Mouse (Mus musculus): ENCODE results near the gene Slc36a3. TPM values are rescaled to one million over a fixed set of nuclear protein-coding genes. Genes with fewer than 3 reads are reported as not detected.

Slc36a3 gene
- polyA plus RNA-seq, 1 experiment from 2014 or later = not detected

DNA sequence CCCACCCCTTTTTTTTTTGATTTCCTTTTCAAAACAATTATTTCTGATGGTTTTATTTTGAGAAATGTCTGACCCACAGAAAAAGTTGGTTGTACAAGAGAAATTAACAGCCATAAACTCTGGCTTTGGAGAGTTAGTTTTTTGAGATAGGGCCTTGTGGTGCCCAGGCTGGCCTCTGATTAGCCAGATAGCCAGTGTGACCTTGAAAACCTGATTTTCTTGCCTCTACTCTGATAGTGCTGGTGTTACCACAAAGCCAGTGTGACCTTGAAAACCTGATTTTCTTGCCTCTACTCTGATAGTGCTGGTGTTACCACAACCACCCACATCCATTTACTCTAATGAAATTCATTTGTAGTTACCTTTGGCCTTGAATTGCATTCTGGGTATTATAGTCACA is 13.9 kb downstream of the Slc36a3 start:
- H3K4me3 ChIP-seq = no peak overlapping the region
- H3K27ac ChIP-seq (replicated peaks) = no peak overlapping the region
- H3K4me2 ChIP-seq (replicated peaks) = no peak overlapping the region
- no peak for ATAC-seq (ENCODE audit: low FRiP score, low read depth)
- H3K9ac ChIP-seq (replicated peaks) = no peak overlapping the region
- H3K9me3 ChIP-seq = no peaks in the 10 kb centered on the region
- no peaks in the 10 kb centered on the region for H3K27me3 ChIP-seq
- H3K36me3 ChIP-seq = no peaks in the 10 kb centered on the region
- H3K4me1 ChIP-seq = no peaks in the 10 kb centered on the region

DNA sequence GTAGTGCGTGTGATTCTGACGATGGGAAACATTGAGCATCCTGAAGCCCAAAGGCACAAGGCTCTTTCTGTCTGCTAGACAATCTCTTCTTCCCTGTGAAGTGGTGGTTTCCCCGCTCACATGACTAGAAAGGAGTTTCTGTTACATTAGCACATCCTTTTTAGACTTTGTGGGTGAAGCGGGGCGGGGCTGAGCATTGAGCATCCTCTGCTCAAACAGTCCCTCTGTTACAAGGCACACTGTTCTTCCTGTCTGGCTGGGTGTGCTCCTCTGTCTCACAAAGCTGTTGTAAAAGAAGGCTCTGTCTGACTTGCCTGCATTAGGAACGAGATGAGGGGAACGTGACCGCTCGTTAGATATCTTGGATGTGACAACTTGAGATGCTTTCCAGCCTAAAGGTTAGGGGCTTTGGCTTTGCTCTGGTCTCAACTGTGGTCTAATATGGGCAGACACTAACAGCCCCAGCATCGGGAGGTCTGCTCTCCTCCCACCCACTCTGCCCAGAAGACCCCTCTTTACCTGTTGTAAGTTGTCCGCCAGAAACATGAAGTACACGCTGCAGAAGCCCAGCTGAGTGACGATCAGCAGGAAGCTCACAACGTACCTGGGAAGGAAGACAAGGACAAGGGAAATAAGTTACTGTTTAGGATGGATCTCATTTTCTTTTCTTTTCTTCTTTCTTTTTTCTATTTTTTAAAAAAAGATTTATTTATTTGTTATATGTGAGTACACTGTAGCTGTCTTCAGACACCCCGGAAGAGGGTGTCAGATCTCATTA is 14.5 kb downstream of the Slc36a3 start:
- Histone ChIP-seq H3K9me3 (no peaks in the 10 kb centered on the region), H3K4me2 (replicated peaks) (no peak overlapping the region), H3K9ac (replicated peaks) (no peak overlapping the region), H3K36me3 (no peaks in the 10 kb centered on the region), H3K27ac (replicated peaks) (no peak overlapping the region), H3K4me1 (no peaks in the 10 kb centered on the region), H3K4me3 (no peak overlapping the region), H3K27me3 (no peaks in the 10 kb centered on the region)
- no peak for ATAC-seq (ENCODE audit: low FRiP score, low read depth)
- 90% methylated on average over 15 of the region's 15 CpGs for WGBS

DNA sequence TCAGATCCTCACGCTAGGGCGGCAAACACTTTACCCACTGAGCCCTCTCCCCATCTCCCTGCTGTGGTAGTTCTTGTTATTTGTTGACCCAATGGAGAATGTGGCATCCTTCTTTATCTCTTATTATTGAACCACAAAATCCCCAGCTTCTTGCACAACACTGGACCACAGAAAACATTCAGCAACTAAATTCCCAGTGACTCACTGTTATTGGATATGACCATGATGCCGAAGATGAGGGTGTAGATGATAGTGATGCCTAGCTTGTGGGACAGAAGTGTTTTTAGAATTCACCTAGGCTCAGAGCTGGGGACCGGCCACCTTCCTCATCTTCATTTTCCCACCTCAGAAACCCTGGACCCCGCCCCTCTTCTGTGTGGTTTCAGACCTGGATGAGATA is 16.6 kb downstream of the Slc36a3 start:
- no peaks in the 10 kb centered on the region for H3K9me3 ChIP-seq

DNA sequence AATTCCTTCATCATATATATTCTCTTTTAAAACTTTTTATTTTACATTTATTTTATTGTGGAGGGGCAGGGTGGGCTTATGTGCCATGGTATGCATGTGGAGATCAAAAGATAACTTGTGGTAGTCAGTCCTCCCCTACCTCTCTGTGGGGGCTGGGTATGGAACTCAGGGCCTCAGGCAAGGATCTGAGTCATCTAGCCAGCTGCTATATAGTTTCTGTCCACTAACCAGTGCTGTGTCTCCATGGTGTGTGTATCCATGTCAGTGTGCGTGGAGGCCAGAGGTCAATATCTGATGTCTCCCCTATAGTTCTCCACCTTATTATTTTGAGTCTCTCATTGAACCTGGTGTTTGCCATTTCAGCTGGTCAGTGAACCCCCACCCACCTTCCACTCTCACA is 17.1 kb downstream of the Slc36a3 start:
- Histone ChIP-seq H3K4me3 (no peak overlapping the region), H3K27me3 (no peaks in the 10 kb centered on the region), H3K9ac (replicated peaks) (no peak overlapping the region), H3K27ac (replicated peaks) (no peak overlapping the region), H3K36me3 (no peaks in the 10 kb centered on the region), H3K4me2 (replicated peaks) (no peak overlapping the region), H3K9me3 (no peaks in the 10 kb centered on the region), H3K4me1 (no peaks in the 10 kb centered on the region)
- no peak for ATAC-seq (ENCODE audit: low FRiP score, low read depth)
- WGBS = 93% methylated on average over 1 of the region's 1 CpGs

More for the DNA sequence above, 16.6 kb downstream of the Slc36a3 start:
- no peak overlapping the region for H3K4me2 ChIP-seq (replicated peaks)
- no peak overlapping the region for H3K27ac ChIP-seq (replicated peaks)
- H3K4me3 ChIP-seq = no peak overlapping the region
- H3K9ac ChIP-seq (replicated peaks) = no peak overlapping the region
- WGBS = 90% methylated on average over 5 of the region's 5 CpGs
- H3K36me3 ChIP-seq = no peaks in the 10 kb centered on the region
- no peaks in the 10 kb centered on the region for H3K27me3 ChIP-seq
- no peaks in the 10 kb centered on the region for H3K4me1 ChIP-seq
- no peak for ATAC-seq (ENCODE audit: low FRiP score, low read depth)

DNA sequence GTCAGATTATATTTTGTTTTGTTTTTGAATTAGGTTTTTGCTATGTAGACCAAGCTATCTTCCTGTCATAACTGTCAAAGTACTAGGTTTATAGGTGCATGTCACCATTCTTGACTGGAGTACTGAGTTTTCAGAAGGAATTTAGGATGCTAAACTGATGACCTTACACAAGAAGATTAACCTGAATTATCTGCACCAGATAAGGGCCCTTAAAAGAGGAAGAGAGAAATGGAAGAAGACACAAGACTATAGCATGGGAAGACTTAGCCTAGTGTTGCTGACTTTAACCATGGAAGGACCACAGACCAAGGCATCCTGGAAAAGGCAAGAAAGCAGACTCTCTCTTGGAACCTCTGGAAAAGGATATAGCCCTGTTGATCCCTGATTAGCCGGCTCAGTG is 18.3 kb downstream of the Slc36a3 start:
- Histone ChIP-seq H3K4me2 (replicated peaks) (no peak overlapping the region), H3K4me3 (no peak overlapping the region), H3K27me3 (no peaks in the 10 kb centered on the region), H3K27ac (replicated peaks) (no peak overlapping the region), H3K36me3 (no peaks in the 10 kb centered on the region), H3K9ac (replicated peaks) (no peak overlapping the region), H3K9me3 (no peaks in the 10 kb centered on the region), H3K4me1 (no peaks in the 10 kb centered on the region)
- ATAC-seq (ENCODE audit: low FRiP score, low read depth) = no peak
- 85% methylated on average over 1 of the region's 1 CpGs for WGBS

DNA sequence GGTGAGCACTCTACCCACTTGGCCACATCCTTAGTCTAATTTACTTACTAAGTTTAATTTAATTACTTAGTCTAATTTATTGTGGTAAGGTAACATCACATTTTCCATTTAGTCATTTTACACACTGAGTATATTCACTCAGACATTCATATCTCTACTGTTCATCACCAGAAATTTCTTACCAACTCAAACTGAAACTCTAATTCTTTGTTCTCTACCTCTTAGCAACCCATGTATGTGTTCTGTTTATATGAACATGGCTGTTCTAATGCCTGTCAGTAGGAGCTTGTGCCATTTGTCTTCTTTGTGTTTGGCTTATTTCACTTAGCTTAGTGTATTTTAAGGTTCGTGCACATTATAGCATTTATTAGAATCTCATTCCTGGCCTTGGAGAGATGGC is 19.6 kb downstream of the Slc36a3 start:
- Histone ChIP-seq H3K4me3 (no peak overlapping the region), H3K4me2 (replicated peaks) (no peak overlapping the region), H3K9ac (replicated peaks) (no peak overlapping the region), H3K9me3 (no peaks in the 10 kb centered on the region), H3K4me1 (no peaks in the 10 kb centered on the region), H3K27ac (replicated peaks) (no peak overlapping the region), H3K27me3 (no peaks in the 10 kb centered on the region), H3K36me3 (no peaks in the 10 kb centered on the region)
- 83% methylated on average over 1 of the region's 1 CpGs for WGBS
- ATAC-seq (ENCODE audit: low FRiP score, low read depth) = no peak

DNA sequence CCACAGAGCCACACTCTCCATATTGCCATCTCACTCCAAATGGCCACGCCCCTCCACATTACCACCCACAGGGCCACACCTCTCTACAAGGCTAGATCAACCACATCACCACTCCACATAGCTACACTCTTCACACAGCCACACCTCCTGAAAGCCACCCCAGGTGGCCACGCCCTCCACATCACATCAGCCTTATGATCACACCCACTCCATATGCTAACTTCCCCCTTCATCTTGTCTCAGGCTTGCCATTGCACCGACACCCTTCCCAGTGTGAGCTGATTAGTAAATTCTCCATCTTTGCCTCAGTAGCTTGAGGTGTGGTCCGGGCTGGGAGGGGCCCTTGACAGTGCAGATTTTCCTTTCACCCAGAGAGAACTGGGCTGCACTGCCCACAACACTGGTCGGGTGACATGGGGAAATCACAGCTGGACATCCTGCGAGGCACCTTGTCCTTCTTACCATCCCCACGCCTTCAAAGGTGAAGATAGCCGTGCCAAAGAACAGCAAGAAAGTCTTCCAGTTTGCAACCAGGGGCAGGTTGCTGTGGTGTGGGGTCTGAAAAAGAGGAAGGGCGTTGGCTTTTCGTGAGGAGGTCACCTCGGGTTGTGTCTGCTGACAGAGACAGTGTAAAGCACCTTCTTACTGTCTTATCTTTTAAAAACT is 20.3 kb downstream of the Slc36a3 start:
- no peaks in the 10 kb centered on the region for H3K36me3 ChIP-seq
- no peaks in the 10 kb centered on the region for H3K4me1 ChIP-seq
- H3K27ac ChIP-seq (replicated peaks) = no peak overlapping the region
- no peak overlapping the region for H3K4me3 ChIP-seq
- no peaks in the 10 kb centered on the region for H3K27me3 ChIP-seq
- no peak overlapping the region for H3K9ac ChIP-seq (replicated peaks)
- 84% methylated on average over 11 of the region's 11 CpGs for WGBS
- H3K4me2 ChIP-seq (replicated peaks) = no peak overlapping the region
- ATAC-seq (ENCODE audit: low FRiP score, low read depth) = no peak
- no peaks in the 10 kb centered on the region for H3K9me3 ChIP-seq

DNA sequence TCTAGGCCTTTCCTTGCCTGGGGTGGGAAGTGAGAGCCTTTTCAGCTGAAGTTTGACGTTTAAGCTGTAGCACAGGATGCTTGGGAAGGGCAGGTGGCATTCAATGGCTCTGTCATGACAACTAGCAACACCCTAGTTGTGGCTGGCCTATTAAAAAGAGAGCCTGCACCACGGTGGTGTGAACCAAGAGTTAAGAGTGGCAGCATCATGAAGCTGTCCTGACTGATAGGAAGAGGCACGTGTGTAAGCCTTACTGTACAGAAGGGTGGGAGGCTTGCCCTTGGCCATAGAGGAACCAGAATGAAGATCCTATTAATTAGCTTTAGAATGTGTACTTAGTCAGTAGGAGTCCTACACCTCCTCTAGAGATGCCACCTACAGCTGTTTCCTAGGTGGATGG is 23.1 kb downstream of the Slc36a3 start:
- ATAC-seq (ENCODE audit: low FRiP score, low read depth) = no peak
- H3K36me3 ChIP-seq = no peaks in the 10 kb centered on the region
- no peaks in the 10 kb centered on the region for H3K4me1 ChIP-seq
- no peak overlapping the region for H3K27ac ChIP-seq (replicated peaks)
- H3K9me3 ChIP-seq = no peaks in the 10 kb centered on the region
- no peak overlapping the region for H3K9ac ChIP-seq (replicated peaks)
- no peak overlapping the region for H3K4me2 ChIP-seq (replicated peaks)
- 81% methylated on average over 3 of the region's 3 CpGs for WGBS
- H3K27me3 ChIP-seq = no peaks in the 10 kb centered on the region
- H3K4me3 ChIP-seq = no peak overlapping the region

DNA sequence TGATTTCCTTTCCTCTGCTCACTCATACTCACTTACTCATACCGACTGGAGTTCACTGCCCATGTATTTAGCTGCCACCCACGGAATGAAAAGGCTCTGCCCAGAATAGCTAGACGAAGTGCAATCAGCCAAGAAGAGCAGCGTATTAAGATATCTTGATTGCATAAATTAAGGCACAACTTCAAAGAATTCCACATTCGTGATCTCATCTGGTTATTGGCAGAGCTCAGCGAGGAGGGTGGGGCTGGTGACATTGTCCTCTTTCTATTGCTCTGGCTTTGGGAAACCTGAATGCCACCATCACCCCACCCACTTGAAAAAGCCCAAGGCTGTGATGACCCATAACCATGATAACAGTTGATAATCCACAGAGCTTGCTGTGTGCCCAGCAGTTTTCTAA is 23.6 kb downstream of the Slc36a3 start:
- no peaks in the 10 kb centered on the region for H3K36me3 ChIP-seq
- no peak overlapping the region for H3K4me2 ChIP-seq (replicated peaks)
- no peak overlapping the region for H3K4me3 ChIP-seq
- H3K27me3 ChIP-seq = no peaks in the 10 kb centered on the region
- no peaks in the 10 kb centered on the region for H3K4me1 ChIP-seq
- no peak for ATAC-seq (ENCODE audit: low FRiP score, low read depth)
- no peak overlapping the region for H3K27ac ChIP-seq (replicated peaks)
- 77% methylated on average over 6 of the region's 6 CpGs for WGBS
- no peaks in the 10 kb centered on the region for H3K9me3 ChIP-seq
- no peak overlapping the region for H3K9ac ChIP-seq (replicated peaks)

DNA sequence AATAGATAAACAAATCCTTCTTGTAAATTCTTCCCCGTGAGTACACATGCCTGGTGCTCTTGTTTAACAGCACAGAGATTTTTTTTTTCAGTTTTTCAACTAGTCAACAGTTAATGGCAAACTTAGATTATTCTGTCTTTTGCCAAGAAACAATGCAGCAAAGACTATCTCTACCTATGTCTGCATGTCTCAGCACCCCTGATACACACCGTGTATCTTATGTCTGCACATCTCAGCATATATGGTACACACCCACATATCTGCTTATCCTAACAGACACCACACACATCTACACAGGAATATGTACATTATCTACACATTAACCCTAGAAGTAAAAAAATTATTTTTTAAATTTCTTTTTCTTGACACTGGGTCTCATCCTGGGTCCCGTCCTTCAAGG is 24.8 kb downstream of the Slc36a3 start:
- 88% methylated on average over 3 of the region's 3 CpGs for WGBS
- Histone ChIP-seq H3K9ac (replicated peaks) (no peak overlapping the region), H3K27ac (replicated peaks) (no peak overlapping the region), H3K4me1 (no peaks in the 10 kb centered on the region), H3K9me3 (no peaks in the 10 kb centered on the region), H3K36me3 (no peaks in the 10 kb centered on the region), H3K4me2 (replicated peaks) (no peak overlapping the region), H3K27me3 (no peaks in the 10 kb centered on the region), H3K4me3 (no peak overlapping the region)
- ATAC-seq (ENCODE audit: low FRiP score, low read depth) = no peak

DNA sequence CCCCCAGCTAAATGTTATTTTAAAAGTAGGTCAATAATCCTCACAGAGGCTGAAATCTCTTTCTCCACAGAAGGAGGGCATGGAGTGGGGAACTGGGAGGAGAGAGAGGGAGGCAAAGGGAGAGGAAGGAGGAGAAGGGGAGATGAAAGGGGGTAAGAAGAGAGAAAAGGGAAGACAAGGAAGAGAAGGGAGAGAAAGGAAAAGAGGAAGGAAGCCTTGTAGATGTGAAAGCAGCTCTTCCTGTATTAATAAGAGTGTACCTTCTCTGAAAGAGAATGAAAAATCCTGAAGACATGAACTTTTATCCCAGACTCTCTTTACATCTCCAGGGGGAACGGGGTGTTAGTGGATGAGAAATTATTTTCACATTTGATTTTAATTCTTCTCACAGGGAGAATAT is 30.1 kb downstream of the Slc36a3 start:
- no peaks in the 10 kb centered on the region for H3K4me1 ChIP-seq
- H3K9me3 ChIP-seq = no peaks in the 10 kb centered on the region
- no peak overlapping the region for H3K4me2 ChIP-seq (replicated peaks)
- H3K4me3 ChIP-seq = no peak overlapping the region
- 83% methylated on average over 1 of the region's 1 CpGs for WGBS
- H3K9ac ChIP-seq (replicated peaks) = no peak overlapping the region
- no peaks in the 10 kb centered on the region for H3K27me3 ChIP-seq
- no peaks in the 10 kb centered on the region for H3K36me3 ChIP-seq
- no peak for ATAC-seq (ENCODE audit: low FRiP score, low read depth)
- H3K27ac ChIP-seq (replicated peaks) = no peak overlapping the region

DNA sequence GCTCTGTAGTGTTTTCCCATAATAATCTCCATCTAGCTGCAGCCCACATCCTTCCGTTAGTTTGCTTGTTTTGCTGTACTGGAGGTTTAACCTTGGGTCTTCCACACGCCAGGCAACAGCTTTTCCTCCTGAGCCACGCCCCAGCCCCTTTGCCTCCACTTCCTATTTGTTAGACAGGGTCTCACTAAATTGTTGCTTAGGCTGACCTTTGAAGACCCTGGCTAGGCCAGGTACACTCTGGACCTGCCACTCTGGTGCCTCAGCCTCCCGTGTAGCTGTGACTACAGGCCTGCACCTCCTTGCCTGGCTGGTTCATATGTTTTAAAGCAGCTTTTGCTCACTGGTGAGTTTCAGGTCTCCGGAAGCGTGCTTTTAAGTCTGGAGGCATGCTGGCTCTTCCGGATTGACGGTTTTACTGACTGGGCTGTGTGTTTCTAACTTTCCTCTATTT is 30.7 kb downstream of the Slc36a3 start:
- 84% methylated on average over 8 of the region's 8 CpGs for WGBS
- H3K9ac ChIP-seq (replicated peaks) = no peak overlapping the region
- H3K36me3 ChIP-seq = no peaks in the 10 kb centered on the region
- no peak overlapping the region for H3K4me2 ChIP-seq (replicated peaks)
- H3K9me3 ChIP-seq = no peaks in the 10 kb centered on the region
- H3K4me3 ChIP-seq = no peak overlapping the region
- ATAC-seq (ENCODE audit: low FRiP score, low read depth) = no peak
- H3K27ac ChIP-seq (replicated peaks) = no peak overlapping the region
- no peaks in the 10 kb centered on the region for H3K27me3 ChIP-seq
- no peaks in the 10 kb centered on the region for H3K4me1 ChIP-seq

DNA sequence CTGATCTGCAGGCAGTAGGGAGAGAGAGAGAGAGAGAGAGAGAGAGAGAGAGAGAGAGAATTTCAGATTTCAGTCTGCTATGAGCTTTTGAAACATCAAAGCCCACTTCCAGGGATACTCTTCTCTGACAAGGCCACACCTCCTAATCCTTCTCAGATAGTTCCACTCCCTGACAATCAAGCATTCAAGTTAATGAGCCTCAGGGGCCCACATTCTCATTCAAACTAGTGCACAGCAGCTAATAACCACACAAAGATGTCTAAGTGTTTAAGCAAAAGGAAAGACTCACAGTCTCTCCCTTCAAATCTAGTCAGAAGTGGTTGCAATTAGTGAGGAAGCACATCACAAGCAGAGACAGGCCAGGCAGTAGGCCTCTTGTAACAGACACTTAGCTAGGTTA is 31.2 kb downstream of the Slc36a3 start:
- H3K4me1 ChIP-seq = no peaks in the 10 kb centered on the region
- no peak for ATAC-seq (ENCODE audit: low FRiP score, low read depth)
- no peaks in the 10 kb centered on the region for H3K36me3 ChIP-seq
- no peak overlapping the region for H3K9ac ChIP-seq (replicated peaks)
- H3K27me3 ChIP-seq = no peaks in the 10 kb centered on the region
- no peak overlapping the region for H3K4me2 ChIP-seq (replicated peaks)
- H3K4me3 ChIP-seq = no peak overlapping the region
- no peak overlapping the region for H3K27ac ChIP-seq (replicated peaks)
- no peaks in the 10 kb centered on the region for H3K9me3 ChIP-seq

Measured in midbrain, embryonic 12.5 days (tissue).